Mouse (Mus musculus) stomach, postnatal 0 days (tissue): ENCODE measurements at regions not wholly inside any gene's neighbourhood (a gene's known extent, or its start where the extent isn't known, plus 50 kb on each side); places are given as distances from the start of the nearest gene placed in this dataset.

Source experiments
- ATAC-seq: fragments of 200-750 bp; cut with Nextera tagmentation; 2 replicates; pipeline ENCODE4 v1.8.0; 2017; ENCODE audit not compliant: low FRiP score, low TSS enrichment
- DNase-seq: peaks from one replicate; pipeline ENCODE4 v3.0.0-alpha.2; 2016; ENCODE audit warnings: low spot score
- H3K27ac ChIP-seq: fragments of 300-500 bp; sonication (generic); replicated peaks from 2 replicates; pipeline ENCODE4 v1.5.1; 2014; ENCODE audit warnings: mild to moderate bottlenecking, control low read depth
- H3K27me3 ChIP-seq: fragments of 300-500 bp; sonication (generic); 2 replicates; pipeline ENCODE4 v1.6.1; 2014; ENCODE audit warnings: low read length; ENCODE audit not compliant: control insufficient read depth, insufficient read depth
- H3K36me3 ChIP-seq: fragments of 300-500 bp; sonication (generic); 2 replicates; pipeline ENCODE4 v1.6.1; 2014; ENCODE audit warnings: low read length, mixed read lengths; ENCODE audit not compliant: control insufficient read depth, insufficient read depth
- H3K4me1 ChIP-seq: fragments of 300-500 bp; sonication (generic); replicated peaks from 2 replicates; pipeline ENCODE4 v1.6.1; 2014; ENCODE audit warnings: antibody characterized with exemption; ENCODE audit not compliant: control insufficient read depth, insufficient read depth
- H3K4me2 ChIP-seq: fragments of 300-500 bp; sonication (generic); replicated peaks from 2 replicates; pipeline ENCODE4 v1.6.1; 2014; ENCODE audit warnings: low read depth, mild to moderate bottlenecking, control low read depth, moderate library complexity
- H3K4me3 ChIP-seq: fragments of 300-500 bp; sonication (generic); 2 replicates; pipeline ENCODE4 v1.5.1; 2014; ENCODE audit warnings: low read depth, low read length, control low read depth
- H3K9ac ChIP-seq: fragments of 300-500 bp; sonication (generic); 2 replicates; pipeline ENCODE4 v1.6.1; 2014; ENCODE audit warnings: mild to moderate bottlenecking, low read length, control low read depth, mixed read lengths
- H3K9me3 ChIP-seq: fragments of 300-500 bp; sonication (generic); 2 replicates; pipeline ENCODE4 v1.6.1; 2016; ENCODE audit warnings: low read length; ENCODE audit not compliant: control insufficient read depth
- CTCF ChIP-seq: IDR thresholded peaks from 2 replicates; pipeline ENCODE4 v1.5.1; 2016; ENCODE audit warnings: antibody characterized with exemption, low read depth, mild to moderate bottlenecking, moderate library complexity
- EP300 ChIP-seq: optimal IDR thresholded peaks from 2 replicates; pipeline ENCODE3; 2016; ENCODE audit warnings: antibody characterized with exemption
- WGBS: fragments of 180-500 bp; shearing (Covaris S2); extraction: QIAGEN DNeasy Blood & Tissue Kit; methylation state at CpG from one replicate; pipeline ENCODE4 v1.1.7; 2014; 5-methylcytosine and 5-hydroxymethylcytosine counted together

DNA sequence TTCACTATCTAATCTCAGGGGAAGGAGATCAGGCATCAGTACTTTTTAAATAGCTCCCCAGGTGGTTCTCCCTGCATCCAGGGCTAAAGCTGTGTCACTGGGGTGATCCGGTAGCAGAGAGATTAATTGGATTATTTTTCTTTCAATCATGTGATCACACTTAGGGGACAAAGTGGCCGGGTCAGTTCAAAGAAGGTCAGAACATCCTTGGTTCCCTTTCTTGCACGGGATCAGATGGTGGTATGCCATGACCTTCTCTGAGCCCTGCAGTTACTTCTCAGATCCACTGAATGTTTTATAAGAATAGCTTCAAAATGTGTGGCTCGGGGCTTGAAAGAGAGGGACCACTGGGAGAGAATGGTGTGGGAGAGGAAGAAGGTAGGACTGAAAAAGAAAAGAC, 333.6 kb downstream of the Mllt3 start:
- no peaks in the 10 kb centered on the region for H3K9me3 ChIP-seq
- no peak for TF ChIP-seq EP300
- TF ChIP-seq CTCF, result no peak
- H3K36me3 ChIP-seq, result no peaks in the 10 kb centered on the region
- DNase-seq, result no peak
- no peak overlapping the region for H3K4me2 ChIP-seq
- no peak for ATAC-seq
- H3K27ac ChIP-seq, result no peak overlapping the region
- H3K9ac ChIP-seq, result no peak overlapping the region
- no peak overlapping the region for H3K4me3 ChIP-seq
- no peaks in the 10 kb centered on the region for H3K27me3 ChIP-seq
- no peaks in the 10 kb centered on the region for H3K4me1 ChIP-seq
- 43% methylated on average over 4 of the region's 4 CpGs for WGBS

DNA sequence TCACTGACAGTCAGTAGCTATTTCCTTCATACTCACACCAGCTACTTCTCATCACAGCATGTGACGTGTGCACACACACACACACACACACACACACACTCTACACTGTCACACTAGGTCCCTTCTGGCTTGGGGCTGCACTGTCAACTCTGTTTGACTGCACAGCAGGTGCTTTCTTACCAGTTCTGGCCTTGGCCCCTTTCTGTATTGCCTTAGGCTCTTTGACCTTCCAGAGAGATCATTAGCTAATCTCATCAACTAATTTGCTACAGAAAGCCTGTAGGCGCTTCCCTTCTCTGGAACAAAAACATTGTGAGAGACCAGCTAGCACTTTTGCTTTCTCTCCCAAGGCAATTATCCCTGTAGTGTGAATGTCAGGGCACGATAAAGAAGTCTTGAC, 334.4 kb downstream of the Mllt3 start:
- no peak for ATAC-seq
- Histone ChIP-seq H3K4me1 (no peaks in the 10 kb centered on the region), H3K27ac (no peak overlapping the region), H3K27me3 (no peaks in the 10 kb centered on the region), H3K4me3 (no peak overlapping the region), H3K9ac (no peak overlapping the region), H3K9me3 (no peaks in the 10 kb centered on the region), H3K4me2 (no peak overlapping the region), H3K36me3 (no peaks in the 10 kb centered on the region)
- DNase-seq, result no peak
- TF ChIP-seq EP300, result no peak
- no peak for TF ChIP-seq CTCF
- 62% methylated on average over 3 of the region's 3 CpGs for WGBS

DNA sequence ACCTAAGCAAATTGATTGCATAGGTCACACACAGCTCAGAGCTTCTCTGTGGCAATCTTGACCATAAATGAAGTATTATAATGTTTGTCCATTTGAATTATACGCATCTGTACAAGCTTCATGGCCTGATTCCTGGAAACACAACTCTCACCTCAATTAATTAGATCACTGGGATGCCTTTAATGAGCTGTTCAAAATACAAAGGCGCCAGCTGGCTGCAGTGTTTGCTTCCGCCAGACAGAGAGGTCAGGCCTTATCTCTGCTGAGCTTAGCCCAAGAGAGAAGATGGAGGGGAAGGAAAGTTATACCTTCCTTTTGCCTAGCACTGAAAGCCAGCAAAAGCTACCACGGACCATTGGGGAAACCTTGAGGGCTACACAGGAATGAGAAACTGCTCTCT, 336.2 kb downstream of the Mllt3 start:
- ATAC-seq (no peak), DNase-seq (no peak)
- Histone ChIP-seq H3K9me3 (no peaks in the 10 kb centered on the region), H3K36me3 (no peaks in the 10 kb centered on the region), H3K27me3 (no peaks in the 10 kb centered on the region), H3K4me1 (no peaks in the 10 kb centered on the region), H3K27ac (no peak overlapping the region), H3K9ac (no peak overlapping the region), H3K4me3 (no peak overlapping the region), H3K4me2 (no peak overlapping the region)
- 74% methylated on average over 4 of the region's 4 CpGs for WGBS
- TF ChIP-seq EP300, result no peak

DNA sequence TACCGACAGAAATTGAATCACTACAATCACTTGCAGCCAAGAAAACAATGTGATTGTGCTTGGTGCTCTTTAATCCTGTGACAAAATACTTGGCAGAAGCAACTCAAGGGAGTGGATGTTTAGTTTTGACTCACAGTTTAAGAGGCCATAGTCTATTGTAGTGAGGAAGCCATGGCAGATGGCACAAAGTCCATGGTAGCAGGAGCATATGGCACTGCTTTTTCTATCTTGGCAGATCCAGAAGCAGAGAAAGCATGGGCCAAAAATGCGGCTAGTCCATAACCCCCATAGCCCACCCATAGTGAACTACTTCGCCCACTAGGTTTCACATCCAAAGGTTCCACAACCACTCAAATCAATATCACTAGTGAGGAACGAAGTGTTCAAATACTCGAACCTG, 337.4 kb downstream of the Mllt3 start:
- WGBS, result 92% methylated on average over 5 of the region's 5 CpGs

GRCm38 (mm10) chr4:87692741-87693140, 340.4 kb downstream of the Mllt3 start:
- Histone ChIP-seq H3K4me2 (no peak overlapping the region), H3K9ac (no peak overlapping the region), H3K4me3 (no peak overlapping the region), H3K36me3 (no peaks in the 10 kb centered on the region), H3K9me3 (no peaks in the 10 kb centered on the region), H3K4me1 (no peaks in the 10 kb centered on the region), H3K27me3 (no peaks in the 10 kb centered on the region), H3K27ac (no peak overlapping the region)
- ATAC-seq (no peak), DNase-seq (no peak)
- no peak for TF ChIP-seq CTCF
- TF ChIP-seq EP300, result no peak
- WGBS, result 84% methylated on average over 2 of the region's 2 CpGs

More for the DNA sequence above, 337.4 kb downstream of the Mllt3 start:
- no peaks in the 10 kb centered on the region for H3K9me3 ChIP-seq
- TF ChIP-seq CTCF, result no peak
- H3K4me3 ChIP-seq, result no peak overlapping the region
- no peak for DNase-seq
- H3K4me2 ChIP-seq, result no peak overlapping the region
- no peaks in the 10 kb centered on the region for H3K36me3 ChIP-seq
- H3K27me3 ChIP-seq, result no peaks in the 10 kb centered on the region
- no peaks in the 10 kb centered on the region for H3K4me1 ChIP-seq
- no peak overlapping the region for H3K9ac ChIP-seq
- ATAC-seq, result no peak
- no peak overlapping the region for H3K27ac ChIP-seq

DNA sequence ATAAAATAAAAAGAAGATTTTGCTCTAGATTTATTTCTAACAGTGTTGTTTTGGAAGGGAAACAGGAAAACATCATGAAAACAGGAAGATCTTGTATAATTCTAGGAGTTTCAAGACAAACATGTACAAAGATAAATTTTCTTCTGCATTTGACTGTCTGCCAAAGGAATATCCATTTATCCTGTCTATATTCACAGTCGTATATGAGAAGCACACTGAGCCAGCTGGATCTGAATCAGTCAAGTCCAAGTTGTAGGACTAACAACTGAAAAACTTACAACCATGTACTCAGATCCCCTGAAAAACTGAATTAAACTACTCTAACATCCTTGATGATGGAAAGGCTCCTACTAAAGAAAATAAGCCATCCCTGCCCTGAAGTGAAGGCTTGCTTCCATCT, 348.2 kb downstream of the Mllt3 start:
- Histone ChIP-seq H3K9ac (no peak overlapping the region), H3K36me3 (no peaks in the 10 kb centered on the region), H3K9me3 (no peaks in the 10 kb centered on the region), H3K4me3 (no peak overlapping the region), H3K27me3 (no peaks in the 10 kb centered on the region), H3K4me1 (no peaks in the 10 kb centered on the region), H3K27ac (no peak overlapping the region), H3K4me2 (no peak overlapping the region)
- 41% methylated on average over 1 of the region's 1 CpGs for WGBS
- DNase-seq (no peak), ATAC-seq (no peak)
- TF ChIP-seq CTCF (no peak), EP300 (no peak)
